Mouse (Mus musculus) embryonic facial prominence, embryonic 13.5 days (tissue): ENCODE results near the gene Nfatc3. TPM values are rescaled to one million over a fixed set of nuclear protein-coding genes. Genes with fewer than 3 reads are reported as not detected.

ENCODE experiments used
- ATAC-seq: fragments of 200-750 bp; cut with Nextera tagmentation; 2 replicates; pipeline ENCODE4 v1.8.0; 2017; ENCODE audit warnings: low read depth; ENCODE audit not compliant: insufficient number of reproducible peaks, insufficient read depth, low FRiP score, low TSS enrichment
- H3K27ac ChIP-seq: fragments of 300-500 bp; sonication (generic); 2 replicates; pipeline ENCODE4 v1.5.1; 2015; ENCODE audit warnings: moderate library complexity, mild to moderate bottlenecking, inconsistent platforms
- H3K27me3 ChIP-seq: fragments of 300-500 bp; sonication (generic); 2 replicates; pipeline ENCODE4 v1.6.1; 2015; ENCODE audit warnings: mild to moderate bottlenecking, inconsistent platforms
- H3K36me3 ChIP-seq: fragments of 300-500 bp; sonication (generic); 2 replicates; pipeline ENCODE4 v1.6.1; 2015; ENCODE audit warnings: mild to moderate bottlenecking, inconsistent platforms
- H3K4me1 ChIP-seq: fragments of 300-500 bp; sonication (generic); 2 replicates; pipeline ENCODE4 v1.6.1; 2015; ENCODE audit warnings: inconsistent platforms
- H3K4me2 ChIP-seq: fragments of 300-500 bp; sonication (generic); 2 replicates; pipeline ENCODE4 v1.6.1; 2015; ENCODE audit warnings: moderate library complexity, mild to moderate bottlenecking, inconsistent platforms
- H3K4me3 ChIP-seq: fragments of 300-500 bp; sonication (generic); 2 replicates; pipeline ENCODE4 v1.5.1; 2015; ENCODE audit warnings: mild to moderate bottlenecking, inconsistent platforms
- H3K9ac ChIP-seq: fragments of 300-500 bp; sonication (generic); 2 replicates; pipeline ENCODE4 v1.6.1; 2015; ENCODE audit warnings: mild to moderate bottlenecking, inconsistent platforms
- H3K9me3 ChIP-seq: fragments of 300-500 bp; sonication (generic); 2 replicates; pipeline ENCODE4 v1.6.1; 2016; ENCODE audit warnings: inconsistent platforms
- WGBS: fragments of 180-500 bp; shearing (Covaris S2); methylation state at CpG from one replicate; pipeline ENCODE4 v1.1.7; 2015; ENCODE audit warnings: mixed read lengths; 5-methylcytosine and 5-hydroxymethylcytosine counted together
- polyA plus RNA-seq: library from polyadenylated mRNA; unstranded; fragments of >200 nt; fragmentation: Nextera tagmentation; extraction: Ambion mirVana; gene quantifications from 2 replicates; pipeline ENCODE4 v1.2.1, GENCODE M21; 2015

Gene Nfatc3
- polyA plus RNA-seq, 1 experiment from 2014 or later = 10.1 TPM

DNA sequence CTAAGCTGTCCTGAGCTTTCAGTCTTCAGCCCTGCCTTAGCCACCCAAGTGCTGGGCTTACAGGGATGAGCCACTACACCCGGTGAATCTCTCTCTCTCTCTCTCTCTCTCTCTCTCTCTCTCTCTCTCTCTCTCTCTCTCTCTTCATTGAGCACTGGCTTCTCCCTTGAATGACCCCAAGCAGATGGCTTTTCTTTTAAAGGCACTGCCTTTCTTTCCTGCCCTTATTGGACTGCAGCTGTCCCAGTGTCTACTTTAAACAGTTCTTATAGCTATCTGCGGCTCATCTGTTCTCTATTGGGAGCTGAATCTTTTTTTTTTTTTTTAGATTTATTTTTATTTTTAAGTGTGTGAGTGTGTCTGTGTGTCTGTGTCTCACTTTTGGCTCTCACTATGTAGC, 15.6 kb upstream of the Nfatc3 start:
- H3K9ac ChIP-seq = no peak overlapping the region
- H3K9me3 ChIP-seq = no peaks in the 10 kb centered on the region
- H3K4me3 ChIP-seq = no peak overlapping the region
- H3K4me1 ChIP-seq = no peaks in the 10 kb centered on the region
- no peaks in the 10 kb centered on the region for H3K27me3 ChIP-seq
- H3K27ac ChIP-seq = no peak overlapping the region
- ATAC-seq = no peak
- peaks cover 35% of the 10 kb centered on the region for H3K36me3 ChIP-seq
- no peak overlapping the region for H3K4me2 ChIP-seq
- WGBS = 77% methylated on average over 2 of the region's 2 CpGs

DNA sequence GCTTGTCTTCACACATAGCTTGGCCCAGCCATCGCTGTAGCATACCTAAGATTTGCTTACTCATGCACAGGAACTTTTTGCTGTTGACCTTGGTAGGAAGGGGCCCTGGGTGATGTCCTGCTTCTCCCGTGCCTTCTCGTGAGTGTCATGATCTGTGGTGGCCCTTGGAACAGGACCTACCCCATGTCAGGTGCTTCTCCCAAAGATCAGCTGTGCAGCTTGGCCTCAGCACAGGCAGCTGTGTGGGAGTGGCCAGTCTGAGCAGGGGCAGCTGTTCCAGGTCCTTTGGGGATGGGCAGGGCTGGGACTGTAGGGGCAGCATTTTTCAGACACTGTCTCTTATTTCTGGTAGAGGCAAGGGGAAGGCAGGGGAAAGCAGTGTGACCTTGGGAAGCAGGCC, 14.5 kb upstream of the Nfatc3 start:
- Histone ChIP-seq H3K4me3 (no peak overlapping the region), H3K9ac (no peak overlapping the region), H3K27ac (no peak overlapping the region), H3K27me3 (no peaks in the 10 kb centered on the region), H3K4me2 (no peak overlapping the region), H3K4me1 (no peaks in the 10 kb centered on the region), H3K9me3 (no peaks in the 10 kb centered on the region), H3K36me3 (peaks cover 37% of the 10 kb centered on the region)
- 0 out of 2 replicates have a peak, but pooled peaks have one; percentile 32 for ATAC-seq
- WGBS = 89% methylated on average over 3 of the region's 3 CpGs

DNA sequence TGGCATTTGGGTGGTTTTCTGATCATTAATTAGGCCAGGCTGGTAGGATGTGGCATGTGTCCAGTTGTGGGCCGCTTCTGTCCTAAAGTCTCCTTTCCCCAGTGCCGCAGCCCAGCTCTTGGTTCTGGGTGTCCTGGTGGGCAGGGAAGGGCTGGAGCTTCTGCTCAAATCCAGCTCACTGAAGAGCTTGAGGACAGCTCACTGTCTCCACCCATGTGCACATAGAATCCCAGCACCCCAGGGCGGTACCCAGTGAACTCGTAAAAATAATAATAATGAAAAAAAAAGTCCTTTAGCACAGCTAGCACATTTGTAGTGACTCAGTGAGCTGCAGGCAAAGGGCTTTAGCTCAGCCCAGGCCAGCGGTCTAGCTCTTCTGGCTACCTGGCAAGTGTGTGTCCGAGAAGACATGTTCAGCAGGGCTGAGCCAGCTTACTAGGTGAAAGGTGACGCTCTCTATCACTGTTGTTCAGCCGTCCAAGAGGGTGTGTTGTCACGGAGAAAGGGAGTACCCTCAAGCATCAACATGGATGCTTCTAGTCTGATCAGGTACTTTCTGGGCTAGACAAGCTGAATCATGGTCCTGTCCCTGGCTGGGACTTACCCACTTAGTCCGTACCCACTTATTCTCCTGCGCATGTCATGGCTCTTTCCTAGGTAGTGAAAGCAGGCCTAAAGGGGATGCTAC, 11.6 kb upstream of the Nfatc3 start:
- Histone ChIP-seq H3K27me3 (no peaks in the 10 kb centered on the region), H3K4me1 (no peaks in the 10 kb centered on the region), H3K9ac (no peak overlapping the region), H3K9me3 (no peaks in the 10 kb centered on the region), H3K27ac (no peak overlapping the region), H3K4me2 (no peak overlapping the region), H3K4me3 (no peak overlapping the region), H3K36me3 (peaks cover 60% of the 10 kb centered on the region)
- no peak for ATAC-seq
- 92% methylated on average over 11 of the region's 11 CpGs for WGBS

DNA sequence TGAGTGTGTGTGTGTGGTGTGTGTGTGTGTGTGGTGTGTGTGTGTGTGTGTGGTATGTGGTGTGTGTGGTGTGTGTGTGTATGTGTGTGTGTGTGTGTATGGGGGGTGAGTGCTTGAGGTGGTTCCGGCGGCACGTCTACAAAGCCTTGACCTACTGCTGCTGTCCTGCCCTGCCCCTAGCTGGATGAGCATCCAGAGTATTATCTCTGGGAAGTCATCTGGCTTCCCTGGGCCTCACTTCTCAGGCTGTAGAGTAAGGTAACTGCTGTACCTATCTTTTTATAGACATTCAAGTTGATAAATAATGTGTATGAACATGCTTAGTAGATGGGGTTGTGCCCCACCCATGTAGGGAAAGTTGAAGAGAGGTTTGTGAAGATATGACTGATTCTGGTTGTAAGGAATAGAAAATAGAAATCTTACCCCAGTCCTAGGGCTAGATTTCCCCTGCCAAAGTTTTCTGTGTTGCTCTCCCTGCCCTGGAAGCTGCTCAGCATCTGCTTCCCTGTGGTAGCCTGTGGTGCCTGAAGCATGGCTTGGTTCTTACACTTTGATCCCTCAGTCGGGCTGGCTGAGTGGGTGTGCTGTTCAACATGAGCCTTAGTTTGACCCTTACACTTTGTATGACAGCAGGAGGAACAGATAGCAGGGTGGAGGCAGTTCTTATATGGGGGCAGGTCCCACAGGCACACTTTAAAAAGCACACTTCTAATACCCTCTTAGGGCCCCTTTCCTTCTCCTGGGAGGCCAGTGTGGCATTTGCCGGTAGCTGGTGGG, 10.6 kb upstream of the Nfatc3 start:
- Histone ChIP-seq H3K4me1 (no peaks in the 10 kb centered on the region), H3K9ac (no peak overlapping the region), H3K9me3 (no peaks in the 10 kb centered on the region), H3K27me3 (no peaks in the 10 kb centered on the region), H3K4me3 (no peak overlapping the region), H3K27ac (no peak overlapping the region), H3K36me3 (peaks cover 68% of the 10 kb centered on the region), H3K4me2 (no peak overlapping the region)
- WGBS = 86% methylated on average over 5 of the region's 5 CpGs
- no peak for ATAC-seq

DNA sequence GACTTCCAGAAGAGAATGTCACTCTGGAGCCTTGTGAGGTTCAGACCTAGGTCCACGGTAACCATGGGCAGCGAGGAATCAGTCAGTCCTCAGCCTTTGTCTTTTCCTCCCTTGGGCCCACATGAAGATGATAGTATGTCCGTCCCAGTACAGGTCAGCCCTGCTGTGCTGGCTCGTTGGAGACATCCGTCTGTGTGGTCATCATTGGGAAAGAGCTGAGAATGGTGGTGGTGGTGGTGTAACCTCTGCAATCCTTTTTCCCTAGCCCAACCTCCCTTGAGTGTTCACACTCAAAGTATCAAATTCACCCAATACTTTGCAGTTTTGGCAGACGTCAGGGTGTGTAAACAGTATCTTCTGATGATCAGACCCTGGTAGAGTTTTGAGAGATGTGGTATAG, 8.8 kb upstream of the Nfatc3 start:
- no peak for ATAC-seq
- H3K4me3 ChIP-seq = no peak overlapping the region
- H3K9ac ChIP-seq = no peak overlapping the region
- H3K36me3 ChIP-seq = peaks cover 74% of the 10 kb centered on the region
- H3K9me3 ChIP-seq = no peaks in the 10 kb centered on the region
- H3K4me1 ChIP-seq = no peaks in the 10 kb centered on the region
- WGBS = 87% methylated on average over 6 of the region's 6 CpGs
- no peak overlapping the region for H3K4me2 ChIP-seq
- H3K27me3 ChIP-seq = no peaks in the 10 kb centered on the region
- H3K27ac ChIP-seq = no peak overlapping the region

DNA sequence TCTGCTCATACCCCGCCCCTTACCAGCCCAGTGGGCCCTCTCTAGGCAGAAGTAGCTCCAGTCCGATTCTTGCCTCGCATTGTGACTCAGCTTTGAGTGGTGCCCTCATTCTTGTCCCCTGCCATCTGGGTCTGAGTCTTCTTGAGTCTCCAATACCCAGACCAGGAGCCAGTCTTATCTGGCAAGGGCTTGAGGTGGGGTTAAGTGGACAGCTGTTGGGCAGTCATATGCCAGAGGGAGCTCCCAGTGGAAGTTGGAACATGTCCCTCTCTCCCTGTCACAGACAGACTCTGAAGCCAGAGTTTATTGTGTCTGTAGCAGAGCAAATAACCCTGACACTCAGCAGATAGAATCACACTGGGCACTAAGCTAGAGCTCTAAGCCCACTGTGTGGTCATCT, 7.6 kb upstream of the Nfatc3 start:
- Histone ChIP-seq H3K4me2 (no peak overlapping the region), H3K9me3 (no peaks in the 10 kb centered on the region), H3K4me3 (no peak overlapping the region), H3K27me3 (no peaks in the 10 kb centered on the region), H3K36me3 (peaks cover 72% of the 10 kb centered on the region), H3K4me1 (no peaks in the 10 kb centered on the region), H3K27ac (no peak overlapping the region), H3K9ac (no peak overlapping the region)
- 92% methylated on average over 3 of the region's 3 CpGs for WGBS
- no peak for ATAC-seq

DNA sequence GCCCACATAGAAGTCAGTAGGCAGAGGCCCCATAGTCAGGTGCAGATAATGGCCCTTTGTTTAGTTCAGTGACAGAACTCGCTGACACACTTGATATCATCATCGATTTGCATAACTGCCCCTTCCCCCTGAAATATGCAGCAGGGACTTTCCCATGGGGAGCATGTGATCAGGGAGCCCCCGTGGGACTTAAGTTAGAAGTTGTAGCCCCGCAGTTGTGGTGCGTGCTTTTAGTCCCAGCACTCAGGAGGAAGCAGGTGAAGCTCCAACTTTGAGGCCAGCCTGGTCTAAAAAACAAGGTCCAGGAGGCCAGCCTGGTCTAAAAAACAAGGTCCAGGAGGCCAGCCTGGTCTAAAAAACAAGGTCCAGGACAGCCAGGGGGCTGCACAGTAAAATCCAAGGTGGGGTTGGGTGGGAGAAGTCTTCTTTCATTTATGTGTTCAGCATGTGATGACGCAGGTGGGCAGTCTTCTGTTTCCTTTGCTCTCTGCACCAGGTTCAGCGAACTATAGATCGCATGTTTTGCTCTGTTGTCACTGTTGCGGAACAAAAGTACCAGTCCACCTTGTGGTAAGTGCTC, 6.0 kb upstream of the Nfatc3 start:
- Histone ChIP-seq H3K36me3 (peaks cover 66% of the 10 kb centered on the region), H3K27ac (no peak overlapping the region), H3K4me3 (no peak overlapping the region), H3K27me3 (no peaks in the 10 kb centered on the region), H3K9ac (no peak overlapping the region), H3K4me2 (no peak overlapping the region), H3K4me1 (no peaks in the 10 kb centered on the region), H3K9me3 (no peaks in the 10 kb centered on the region)
- 92% methylated on average over 9 of the region's 9 CpGs for WGBS
- ATAC-seq = no peak

DNA sequence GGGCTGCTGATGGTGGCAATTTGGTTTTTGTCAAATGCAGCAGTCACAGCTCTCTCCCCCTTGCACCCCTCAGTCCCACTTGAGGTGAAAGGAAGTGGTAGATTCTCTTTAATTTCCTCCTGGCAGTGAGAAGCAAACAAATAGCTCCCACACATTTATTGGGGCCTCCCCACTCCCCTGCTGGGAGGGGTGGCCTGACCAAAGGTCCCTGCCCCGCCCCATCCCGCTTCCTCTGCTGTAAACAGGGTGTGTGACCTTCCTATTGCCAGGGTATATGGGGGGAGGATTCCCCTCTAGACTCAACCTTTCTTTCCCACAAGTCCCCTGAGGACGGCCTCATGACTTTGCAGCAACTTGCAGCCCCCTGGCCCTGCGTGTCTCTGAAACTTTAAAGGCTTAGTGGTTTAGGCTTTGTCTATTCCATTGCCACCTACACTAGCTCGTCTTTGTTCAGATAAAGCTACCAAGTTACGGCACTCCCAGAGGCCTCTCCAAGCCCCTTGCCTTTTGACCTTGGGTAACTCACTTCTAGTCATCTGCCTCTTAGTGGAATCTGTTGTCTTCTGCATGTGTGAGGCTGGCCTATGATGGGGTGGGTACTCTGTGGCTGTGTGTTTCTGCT, 4.3 kb upstream of the Nfatc3 start:
- Histone ChIP-seq H3K4me1 (peaks cover 9% of the 10 kb centered on the region), H3K36me3 (peaks cover 56% of the 10 kb centered on the region), H3K4me3 (no peak overlapping the region), H3K4me2 (no peak overlapping the region), H3K9ac (no peak overlapping the region), H3K27ac (no peak overlapping the region), H3K27me3 (no peaks in the 10 kb centered on the region), H3K9me3 (no peaks in the 10 kb centered on the region)
- WGBS = 73% methylated on average over 6 of the region's 6 CpGs
- no peak for ATAC-seq

DNA sequence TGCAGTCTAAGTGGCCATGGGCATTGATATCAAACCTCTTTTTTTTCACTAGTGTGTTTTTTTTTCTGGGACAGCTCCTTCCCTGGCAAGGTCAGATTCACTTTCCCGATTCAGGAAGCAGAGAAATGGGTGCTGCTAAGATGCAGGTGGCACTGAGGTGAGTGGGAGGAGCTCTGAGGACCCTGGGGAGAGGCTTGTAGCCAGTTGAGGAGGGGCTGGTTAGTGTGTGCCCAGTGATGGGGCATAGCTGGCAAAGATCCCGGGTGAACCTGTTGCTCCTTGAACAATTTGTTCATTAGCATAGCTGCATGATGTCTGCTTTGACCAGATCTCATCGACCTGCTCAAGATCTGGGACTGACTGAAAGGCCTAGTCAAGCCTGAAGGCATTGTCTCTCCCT, 3.6 kb upstream of the Nfatc3 start:
- Histone ChIP-seq H3K9me3 (no peaks in the 10 kb centered on the region), H3K4me2 (no peak overlapping the region), H3K36me3 (peaks cover 49% of the 10 kb centered on the region), H3K27me3 (no peaks in the 10 kb centered on the region), H3K4me3 (no peak overlapping the region), H3K27ac (no peak overlapping the region), H3K9ac (no peak overlapping the region), H3K4me1 (peaks cover 9% of the 10 kb centered on the region)
- WGBS = 57% methylated on average over 3 of the region's 3 CpGs
- no peak for ATAC-seq

DNA sequence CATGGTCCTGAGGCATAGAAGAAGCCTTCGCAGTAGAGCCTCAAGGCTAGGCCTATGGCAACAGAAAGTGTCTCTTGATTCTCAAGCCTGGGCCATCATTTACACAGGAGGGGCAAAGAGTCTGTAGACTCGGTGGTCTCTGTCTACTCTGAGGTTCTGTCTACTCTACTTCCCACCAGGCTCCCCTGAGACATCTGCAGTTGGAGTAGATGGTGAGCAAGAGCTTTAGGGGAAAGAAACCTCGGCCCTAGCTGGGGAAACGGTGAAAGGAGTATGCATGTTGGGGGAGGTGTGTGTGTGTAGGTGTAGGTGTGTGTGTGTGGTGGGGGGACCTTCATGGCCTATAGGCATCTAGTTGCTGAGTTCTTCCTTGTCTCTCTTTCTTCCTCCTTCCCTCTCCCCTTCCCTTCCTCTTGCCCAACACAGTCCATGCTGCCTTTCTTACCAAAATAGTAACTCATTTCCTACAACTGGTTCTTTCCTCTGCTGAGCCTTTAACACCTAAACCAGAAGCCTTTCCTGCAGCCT, 2.1 kb upstream of the Nfatc3 start:
- no peak for ATAC-seq
- H3K36me3 ChIP-seq = peaks cover 35% of the 10 kb centered on the region

DNA sequence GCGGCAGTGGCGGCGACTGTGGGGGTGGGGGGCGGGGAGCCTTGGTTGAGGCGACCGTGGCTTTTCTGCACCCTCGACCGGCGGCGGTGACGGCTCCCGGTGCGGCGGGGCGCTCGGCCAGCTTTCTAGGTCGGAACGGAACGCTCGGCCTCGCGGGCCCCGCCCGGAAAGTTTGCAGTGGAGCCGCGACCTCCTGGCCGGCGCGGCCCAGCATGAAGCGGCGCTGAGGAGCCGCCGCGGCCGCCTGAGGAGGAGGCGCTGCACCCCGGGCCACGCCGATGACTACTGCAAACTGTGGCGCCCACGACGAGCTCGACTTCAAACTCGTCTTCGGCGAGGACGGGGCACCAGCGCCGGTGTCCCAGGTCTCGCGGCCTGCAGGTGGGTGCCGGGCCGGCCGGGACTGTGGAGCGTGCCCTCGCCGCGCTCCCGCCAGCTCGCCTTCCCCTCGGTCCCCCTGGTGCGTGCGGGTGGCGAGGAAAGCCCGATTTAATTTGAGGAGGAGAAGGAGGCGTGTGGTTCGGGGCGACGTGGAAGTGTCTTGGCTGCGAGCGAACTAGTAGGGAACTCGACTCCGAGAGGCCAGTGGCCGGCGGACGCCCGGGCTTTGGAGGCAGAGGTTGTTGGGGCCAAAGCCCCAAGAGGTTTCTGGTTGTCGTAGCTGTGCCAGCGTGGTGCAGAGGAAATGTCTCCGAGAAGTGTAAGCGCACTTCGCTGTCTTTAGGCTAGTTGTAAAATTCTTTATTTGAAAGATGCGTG, 1.2 kb downstream of the Nfatc3 start:
- peak; percentile 69 for ATAC-seq
- Histone ChIP-seq H3K4me1 (peaks cover 32% of the 10 kb centered on the region), H3K36me3 (peaks cover 5% of the 10 kb centered on the region; the same call in 1 of the 2 replicates), H3K4me3 (peak overlapping the region; percentile 79), H3K9me3 (no peaks in the 10 kb centered on the region), H3K4me2 (peak overlapping the region; percentile 71), H3K27me3 (no peaks in the 10 kb centered on the region), H3K9ac (peak overlapping the region; percentile 90), H3K27ac (peak overlapping the region; percentile 95)
- WGBS = under 1% methylated on average over 81 of the region's 83 CpGs

More for the DNA sequence above, 2.1 kb upstream of the Nfatc3 start:
- H3K27ac ChIP-seq = no peak overlapping the region
- H3K4me3 ChIP-seq = no peak overlapping the region
- no peaks in the 10 kb centered on the region for H3K27me3 ChIP-seq
- no peak overlapping the region for H3K4me2 ChIP-seq
- no peaks in the 10 kb centered on the region for H3K9me3 ChIP-seq
- peaks cover 17% of the 10 kb centered on the region for H3K4me1 ChIP-seq
- 86% methylated on average over 4 of the region's 4 CpGs for WGBS
- H3K9ac ChIP-seq = no peak overlapping the region
